Mouse (Mus musculus) lung, adult 2 months (tissue): ENCODE measurements around the gene Ddx46.

Experiments
- CTCF ChIP-seq: fragments of 200-500 bp; IDR thresholded peaks from 2 replicates; pipeline ENCODE4 v1.5.1; 2011; ENCODE audit warnings: mild to moderate bottlenecking, low read length, control low read depth; ENCODE audit not compliant: insufficient read depth
- POLR2A ChIP-seq: fragments of 200-500 bp; IDR thresholded peaks from 2 replicates; pipeline ENCODE4 v1.6.1; 2011; ENCODE audit warnings: low read depth, mild to moderate bottlenecking, control low read depth, low read length, borderline replicate concordance; ENCODE audit errors: extremely low read depth

DNA sequence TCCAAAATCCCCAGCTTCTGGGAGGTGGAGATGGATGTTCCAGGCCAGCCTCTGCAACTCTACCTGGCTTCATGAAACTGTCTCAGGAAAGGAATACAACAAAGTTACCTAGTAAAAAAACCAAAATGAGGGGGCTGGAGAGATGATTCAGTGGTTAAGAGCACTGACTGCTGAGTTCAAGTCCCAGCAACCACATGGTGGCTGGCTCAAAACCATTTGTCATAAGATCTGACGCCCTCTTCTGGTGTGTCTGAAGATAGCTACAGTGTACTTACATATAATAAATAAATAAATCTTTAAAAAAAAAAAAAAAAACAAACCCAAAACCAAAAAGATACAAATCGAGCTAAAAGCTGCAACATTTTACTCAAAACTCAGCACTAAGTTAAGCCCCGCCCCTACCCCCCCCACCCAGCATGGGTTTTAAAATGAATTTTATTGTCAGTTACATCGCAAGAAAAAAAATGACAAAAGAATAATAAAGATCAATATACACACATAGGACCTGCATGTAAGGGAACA lies 91.8 kb downstream of the Ddx46 start:
- TF ChIP-seq CTCF (peak; percentile 16; the same call in 1 of the 2 replicates), POLR2A (no peak)
